Mouse (Mus musculus) brain, embryonic 14.5 days (tissue): ENCODE data around the gene Ldlrad2.

Experiments
- CTCF ChIP-seq: fragments of 200-500 bp; IDR thresholded peaks from 2 replicates; pipeline ENCODE4 v1.5.1; 2012; ENCODE audit warnings: inconsistent platforms, mild to moderate bottlenecking, moderate library complexity, borderline replicate concordance; ENCODE audit not compliant: insufficient read depth, insufficient read length; ENCODE audit errors: extremely low read depth
- POLR2A ChIP-seq: fragments of 200-500 bp; IDR thresholded peaks from 2 replicates; pipeline ENCODE4 v1.6.1; 2012; ENCODE audit warnings: mild to moderate bottlenecking, inconsistent platforms, borderline replicate concordance; ENCODE audit not compliant: poor library complexity, insufficient read depth, insufficient read length, severe bottlenecking; ENCODE audit errors: extremely low read depth

GRCm38 (mm10) chr4:137579789-137580188 is 5.4 kb upstream of the Ldlrad2 start:
- TF ChIP-seq CTCF, result no peak
- no peak for TF ChIP-seq POLR2A
